Mouse (Mus musculus) right cerebral cortex, postnatal 36 days (tissue): ENCODE data around the gene Usp31.

Experiments
- DNase-seq, 2 experiments: peaks; one replicate each; pipeline ENCODE4 v3.0.0; 2022; ENCODE audit warnings: low spot score in 2 of 2, mixed read lengths in 1 of 2

Gene Usp31

GRCm38 (mm10) chr7:121660705-121661104, 46.3 kb downstream of the Usp31 start:
- no peak for DNase-seq

DNA sequence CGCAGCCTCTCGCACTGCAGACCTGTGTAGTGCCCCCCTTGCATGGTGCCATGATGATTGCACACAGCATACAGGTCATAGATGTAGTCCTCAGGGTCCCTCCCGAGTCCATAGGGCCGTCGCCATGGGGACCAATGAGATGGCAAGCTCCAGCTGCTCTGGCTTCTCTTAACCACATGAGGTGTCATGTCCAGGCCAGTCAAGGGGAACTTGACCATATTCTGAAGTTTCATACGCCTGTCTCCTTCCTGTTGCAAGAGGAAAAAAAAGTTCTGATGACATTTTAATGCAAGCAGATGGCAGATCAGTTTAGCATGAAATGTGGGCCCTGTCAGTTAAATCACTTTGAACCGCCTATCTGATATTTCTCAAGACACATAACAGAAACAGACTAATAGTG, 48.2 kb downstream of the Usp31 start:
- DNase-seq, result no peak

- DNase-seq, result no peak
Measured at GRCm38 (mm10) chr7:121654675-121655074, 52.4 kb downstream of the Usp31 start.

DNA sequence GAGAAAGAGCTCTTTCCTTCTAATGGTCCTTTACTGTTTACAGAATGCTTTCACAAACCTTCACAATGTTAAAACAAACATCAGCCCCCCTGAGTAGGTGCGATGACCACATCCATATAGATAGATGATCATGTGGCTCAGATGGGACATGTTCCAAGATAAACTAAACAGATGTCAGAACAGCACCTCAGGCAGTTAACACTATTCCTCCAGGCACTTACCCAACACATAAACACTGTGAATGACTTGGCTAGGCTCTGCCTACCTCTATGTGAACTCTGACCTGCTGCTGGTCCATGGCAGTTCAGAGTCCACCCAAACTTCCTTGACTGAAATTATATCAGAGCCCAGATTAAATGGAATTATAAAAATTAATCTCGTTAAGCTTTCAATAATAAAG, 54.4 kb downstream of the Usp31 start:
- no peak for DNase-seq

DNA sequence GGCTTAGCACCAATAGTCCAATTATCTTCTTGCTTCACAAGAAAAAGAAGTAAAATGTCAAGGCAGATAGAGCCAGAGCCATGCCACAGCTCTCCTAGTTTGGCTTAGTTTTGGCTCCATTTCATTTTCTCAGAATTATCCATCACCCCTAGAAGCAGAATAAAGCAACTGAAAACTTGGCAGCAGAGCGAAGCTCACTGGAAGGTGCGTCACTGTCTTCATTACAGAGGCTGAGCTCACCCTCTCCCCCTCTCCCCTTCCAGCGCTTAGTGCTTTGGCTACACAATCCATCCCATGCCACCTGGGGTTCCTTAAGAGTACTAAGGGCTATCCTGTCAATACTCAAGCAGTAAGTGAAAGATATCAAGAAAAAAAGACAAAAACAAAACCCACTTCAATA, 56.3 kb downstream of the Usp31 start:
- DNase-seq, result peak in 1 of 2 experiments; percentile 52

GRCm38 (mm10) chr7:121640998-121641762, 65.9 kb downstream of the Usp31 start:
- DNase-seq, result peak in 1 of 2 experiments; percentile 34

- no peak for DNase-seq
Measured at GRCm38 (mm10) chr7:121636732-121637131, 70.3 kb downstream of the Usp31 start.

DNA sequence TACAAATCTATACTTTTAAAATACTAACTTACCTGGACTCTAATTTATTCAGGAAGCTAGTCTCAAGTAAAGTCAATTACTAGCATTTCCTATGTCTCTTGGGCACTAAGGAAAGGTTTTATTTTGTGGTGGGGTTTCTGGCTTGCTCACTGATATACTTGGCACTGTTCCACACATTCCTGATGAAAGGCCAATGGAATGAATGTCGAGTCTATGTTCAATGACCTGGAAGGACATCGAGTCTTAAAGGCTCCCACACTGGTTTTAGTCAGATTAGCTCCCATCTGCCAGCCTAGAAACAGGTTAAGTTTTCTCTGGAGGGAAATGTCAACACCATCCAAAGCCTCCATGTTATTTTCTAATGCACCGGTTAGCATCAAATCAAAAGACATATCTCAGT, 72.8 kb downstream of the Usp31 start:
- no peak for DNase-seq

GRCm38 (mm10) chr7:121622835-121623420, 84.1 kb downstream of the Usp31 start:
- DNase-seq, result no peak

DNA sequence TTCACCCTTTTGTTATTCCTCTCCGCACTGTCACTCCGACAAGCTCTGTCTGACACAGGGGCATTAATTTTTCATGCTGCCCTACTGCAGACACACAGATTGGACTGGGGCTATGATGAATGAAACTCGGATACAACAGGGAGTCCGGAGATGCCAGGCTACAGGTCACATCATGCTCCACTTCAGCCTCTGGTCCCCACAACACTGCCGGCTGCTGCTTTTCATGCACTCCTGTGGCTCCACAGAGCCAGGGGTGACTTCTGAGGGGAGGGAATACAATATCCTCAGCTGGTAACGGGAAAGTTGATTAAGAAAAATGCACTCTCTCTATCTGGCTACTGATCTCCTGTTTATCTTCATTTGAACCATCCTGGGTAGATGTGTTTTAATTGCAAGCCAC, 84.6 kb downstream of the Usp31 start:
- no peak for DNase-seq

GRCm38 (mm10) chr7:121601697-121602096, 105.4 kb downstream of the Usp31 start:
- DNase-seq, result no peak

GRCm38 (mm10) chr7:121596401-121596800, 110.7 kb downstream of the Usp31 start:
- no peak for DNase-seq

DNA sequence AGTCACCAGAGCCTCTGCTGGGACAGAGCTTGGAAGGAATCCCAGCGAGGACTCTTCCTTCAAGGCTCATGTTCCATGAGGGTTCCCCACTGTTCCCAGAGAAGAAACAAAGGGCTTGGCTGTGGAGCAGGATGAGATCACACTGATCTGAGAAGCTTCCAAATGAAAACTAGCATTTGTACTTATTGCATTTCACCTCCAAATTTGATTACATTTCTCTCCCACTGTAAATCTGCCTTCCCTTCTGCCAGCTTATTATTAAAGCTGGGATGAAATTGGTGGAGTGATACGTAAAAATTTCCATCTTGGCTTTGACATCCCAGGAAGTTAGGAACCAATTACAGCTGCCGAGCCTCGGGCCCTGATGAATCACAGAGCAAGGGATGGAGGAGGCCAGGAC, 111.6 kb downstream of the Usp31 start:
- no peak for DNase-seq

GRCm38 (mm10) chr7:121595085-121595484, 112.0 kb downstream of the Usp31 start:
- DNase-seq, result no peak

DNA sequence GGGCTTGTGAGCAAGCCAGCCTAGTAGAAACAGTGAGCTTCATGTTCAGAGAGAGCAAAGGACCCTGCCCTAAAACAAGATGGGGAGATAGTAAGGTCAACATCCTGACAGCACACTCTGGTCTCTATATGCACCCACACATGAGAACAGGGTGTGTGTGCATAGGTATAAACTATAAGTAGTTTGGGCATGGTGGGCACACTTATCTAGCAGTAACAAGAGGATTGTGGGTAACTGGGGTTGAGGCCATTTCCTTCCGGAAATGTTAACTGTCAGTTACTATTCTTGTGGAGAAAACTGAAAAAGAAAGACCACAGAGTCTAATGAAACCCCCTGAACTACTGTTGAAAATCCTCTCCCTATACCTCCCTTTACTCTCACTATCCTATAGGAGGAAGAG, 112.4 kb downstream of the Usp31 start:
- DNase-seq, result no peak
